Mouse (Mus musculus) embryonic facial prominence, embryonic 13.5 days (tissue): ENCODE data around the gene Ubxn7. TPM values are rescaled to one million over a fixed set of nuclear protein-coding genes. Genes with fewer than 3 reads are reported as not detected.

ENCODE experiments used
- ATAC-seq: fragments of 200-750 bp; cut with Nextera tagmentation; 2 replicates; pipeline ENCODE4 v1.8.0; 2017; ENCODE audit warnings: low read depth; ENCODE audit not compliant: insufficient number of reproducible peaks, insufficient read depth, low FRiP score, low TSS enrichment
- H3K27ac ChIP-seq: fragments of 300-500 bp; sonication (generic); 2 replicates; pipeline ENCODE4 v1.5.1; 2015; ENCODE audit warnings: moderate library complexity, mild to moderate bottlenecking, inconsistent platforms
- H3K27me3 ChIP-seq: fragments of 300-500 bp; sonication (generic); 2 replicates; pipeline ENCODE4 v1.6.1; 2015; ENCODE audit warnings: mild to moderate bottlenecking, inconsistent platforms
- H3K36me3 ChIP-seq: fragments of 300-500 bp; sonication (generic); 2 replicates; pipeline ENCODE4 v1.6.1; 2015; ENCODE audit warnings: mild to moderate bottlenecking, inconsistent platforms
- H3K4me1 ChIP-seq: fragments of 300-500 bp; sonication (generic); 2 replicates; pipeline ENCODE4 v1.6.1; 2015; ENCODE audit warnings: inconsistent platforms
- H3K4me2 ChIP-seq: fragments of 300-500 bp; sonication (generic); 2 replicates; pipeline ENCODE4 v1.6.1; 2015; ENCODE audit warnings: moderate library complexity, mild to moderate bottlenecking, inconsistent platforms
- H3K4me3 ChIP-seq: fragments of 300-500 bp; sonication (generic); 2 replicates; pipeline ENCODE4 v1.5.1; 2015; ENCODE audit warnings: mild to moderate bottlenecking, inconsistent platforms
- H3K9ac ChIP-seq: fragments of 300-500 bp; sonication (generic); 2 replicates; pipeline ENCODE4 v1.6.1; 2015; ENCODE audit warnings: mild to moderate bottlenecking, inconsistent platforms
- H3K9me3 ChIP-seq: fragments of 300-500 bp; sonication (generic); 2 replicates; pipeline ENCODE4 v1.6.1; 2016; ENCODE audit warnings: inconsistent platforms
- WGBS: fragments of 180-500 bp; shearing (Covaris S2); methylation state at CpG from one replicate; pipeline ENCODE4 v1.1.7; 2015; ENCODE audit warnings: mixed read lengths; 5-methylcytosine and 5-hydroxymethylcytosine counted together
- polyA plus RNA-seq: library from polyadenylated mRNA; unstranded; fragments of >200 nt; fragmentation: Nextera tagmentation; extraction: Ambion mirVana; gene quantifications from 2 replicates; pipeline ENCODE4 v1.2.1, GENCODE M21; 2015

The Ubxn7 gene
- polyA plus RNA-seq, 1 experiment from 2014 or later: 34.5 TPM

DNA sequence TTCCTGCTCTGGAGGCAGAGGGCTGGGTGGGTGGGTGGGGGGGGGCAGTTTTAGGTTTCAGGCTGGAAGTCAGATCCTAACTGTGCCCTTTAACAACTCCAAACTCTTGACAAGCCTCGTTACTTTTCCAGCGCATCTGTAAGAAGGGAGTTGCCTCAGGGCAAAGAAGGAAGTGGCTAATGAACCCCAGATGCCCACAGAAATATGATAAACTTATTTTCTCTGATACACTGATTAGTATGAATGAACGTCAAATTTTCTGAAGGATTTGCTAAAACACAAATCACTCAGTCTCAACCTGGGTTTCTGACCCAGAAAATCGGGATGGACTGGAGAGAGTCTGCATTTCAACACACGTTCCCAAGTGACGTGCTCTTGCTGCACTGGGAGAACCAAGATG is 74.6 kb downstream of the Ubxn7 start:
- no peak overlapping the region for H3K27ac ChIP-seq

DNA sequence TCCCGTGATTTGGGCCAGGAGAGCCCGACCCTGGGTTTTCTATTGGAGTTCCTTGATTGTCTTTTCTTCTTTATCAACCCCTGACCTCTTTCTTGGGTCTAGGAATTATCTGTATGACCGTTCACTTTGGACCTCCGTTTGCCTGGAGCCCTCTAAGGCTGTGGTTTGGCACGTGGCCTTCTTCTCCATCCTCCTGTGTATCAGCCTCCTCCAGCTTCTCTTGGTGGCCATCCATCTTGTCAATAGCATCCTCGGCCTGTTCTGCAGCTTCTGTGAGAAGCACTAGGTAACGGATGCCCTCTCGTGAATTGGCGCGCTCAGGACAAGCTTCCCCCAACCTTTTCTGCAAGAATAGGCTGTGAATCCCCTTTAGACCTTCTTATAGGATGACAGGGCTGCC is 75.7 kb downstream of the Ubxn7 start:
- H3K36me3 ChIP-seq: no peaks in the 10 kb centered on the region
- H3K27me3 ChIP-seq: no peaks in the 10 kb centered on the region
- H3K9me3 ChIP-seq: no peaks in the 10 kb centered on the region
- no peak overlapping the region for H3K4me3 ChIP-seq
- no peak for ATAC-seq
- H3K4me1 ChIP-seq: 0 out of 2 replicates have a peak, but pooled peaks cover 5% of the 10 kb centered on the region
- no peak overlapping the region for H3K9ac ChIP-seq
- 86% methylated on average over 10 of the region's 10 CpGs for WGBS
- H3K27ac ChIP-seq: no peak overlapping the region
- no peak overlapping the region for H3K4me2 ChIP-seq

More for the DNA sequence above, 74.6 kb downstream of the Ubxn7 start:
- Histone ChIP-seq H3K9me3 (no peaks in the 10 kb centered on the region), H3K4me1 (0 out of 2 replicates have a peak, but pooled peaks cover 5% of the 10 kb centered on the region), H3K4me2 (no peak overlapping the region), H3K9ac (no peak overlapping the region), H3K36me3 (no peaks in the 10 kb centered on the region), H3K4me3 (no peak overlapping the region), H3K27me3 (no peaks in the 10 kb centered on the region)
- WGBS: 16% methylated on average over 6 of the region's 6 CpGs
- ATAC-seq: no peak

DNA sequence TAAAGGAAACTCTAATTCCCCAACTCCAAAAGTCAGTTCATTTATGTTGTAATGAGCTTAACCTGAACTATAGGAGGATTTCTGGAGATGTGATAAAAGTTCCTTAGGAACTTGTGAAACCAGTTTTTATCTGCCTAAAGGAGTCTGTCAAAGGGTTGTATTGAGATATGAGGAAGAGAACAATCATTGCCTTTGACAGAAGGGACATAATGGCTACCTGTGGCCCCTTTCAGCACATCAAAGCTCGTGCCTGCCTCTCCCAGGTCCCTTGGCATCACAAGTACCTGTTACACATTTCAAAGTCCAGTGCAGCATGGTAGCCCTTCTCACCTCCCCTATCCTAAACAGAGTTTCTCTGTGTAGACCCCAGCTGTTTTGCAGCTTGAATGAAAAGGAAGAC is 85.4 kb downstream of the Ubxn7 start:
- H3K4me3 ChIP-seq: no peak overlapping the region
- no peak for ATAC-seq
- peaks cover 14% of the 10 kb centered on the region for H3K4me1 ChIP-seq
- no peaks in the 10 kb centered on the region for H3K36me3 ChIP-seq
- H3K9me3 ChIP-seq: no peaks in the 10 kb centered on the region
- no peak overlapping the region for H3K27ac ChIP-seq
- H3K9ac ChIP-seq: no peak overlapping the region
- 50% methylated on average over 1 of the region's 1 CpGs for WGBS
- no peak overlapping the region for H3K4me2 ChIP-seq
- H3K27me3 ChIP-seq: no peaks in the 10 kb centered on the region

DNA sequence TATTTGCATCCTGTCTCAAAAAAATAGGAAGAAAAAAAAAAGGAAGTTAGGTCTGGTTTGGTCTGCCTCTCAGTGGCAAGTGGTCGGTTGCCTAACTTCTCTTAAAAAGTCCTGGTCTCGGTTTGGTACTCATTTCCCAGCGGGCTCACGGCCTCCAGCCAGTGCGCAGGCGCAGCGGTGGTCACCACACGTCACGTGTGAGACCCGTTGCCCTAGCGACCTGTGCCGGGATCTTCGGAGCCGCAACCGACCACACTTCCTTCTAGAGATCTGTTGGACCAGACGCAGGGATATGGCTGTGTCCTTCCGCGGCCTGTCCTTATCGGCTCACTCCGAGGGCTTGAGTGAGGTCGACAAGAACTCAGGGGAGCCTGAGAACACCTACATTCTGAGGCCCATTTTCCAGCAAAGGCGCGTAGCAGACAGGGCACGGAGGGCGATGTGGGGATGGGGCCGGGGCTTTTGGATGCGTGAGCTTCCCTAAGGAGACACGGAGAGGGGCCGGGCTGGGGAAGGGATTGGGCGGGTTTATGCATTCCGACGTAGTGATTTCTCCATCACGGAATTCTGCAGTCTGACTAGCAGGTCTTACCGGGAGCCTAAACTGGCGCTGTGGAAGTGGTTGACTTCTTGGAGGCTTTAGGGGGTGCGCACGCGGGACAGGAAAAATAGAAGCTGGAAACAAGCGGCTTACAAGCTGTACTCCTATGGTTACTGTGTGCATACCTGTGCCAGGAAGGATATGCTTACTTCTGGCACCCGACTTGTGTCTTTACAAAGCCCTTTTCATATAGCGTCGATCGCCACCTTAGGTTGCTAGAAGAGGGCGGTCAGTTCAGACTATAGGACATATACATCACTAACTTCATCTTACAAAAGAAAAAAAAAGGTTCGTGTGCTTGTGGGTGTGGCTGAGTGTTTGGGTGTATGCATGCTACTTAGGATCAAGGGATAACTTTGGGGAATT is 87.7 kb downstream of the Ubxn7 start, which contains the start of gene Tctex1d2:
Tctex1d2 (plus strand) TSS at position 186 of the 967 bp plus-strand sequence.
- peak; percentile 91 for ATAC-seq
- H3K4me3 ChIP-seq: peak within 1 kb of the TSS; percentile 68
- peaks cover 14% of the 10 kb centered on the region for H3K4me1 ChIP-seq
- no peaks in the 10 kb centered on the region for H3K27me3 ChIP-seq
- no peaks in the 10 kb centered on the region for H3K36me3 ChIP-seq
- H3K4me2 ChIP-seq: peak within 1 kb of the TSS; percentile 72
- H3K9ac ChIP-seq: peak within 1 kb of the TSS; percentile 76
- peak within 1 kb of the TSS; percentile 96 for H3K27ac ChIP-seq
- WGBS: 1% methylated on average over 45 of the region's 45 CpGs
- no peaks in the 10 kb centered on the region for H3K9me3 ChIP-seq

DNA sequence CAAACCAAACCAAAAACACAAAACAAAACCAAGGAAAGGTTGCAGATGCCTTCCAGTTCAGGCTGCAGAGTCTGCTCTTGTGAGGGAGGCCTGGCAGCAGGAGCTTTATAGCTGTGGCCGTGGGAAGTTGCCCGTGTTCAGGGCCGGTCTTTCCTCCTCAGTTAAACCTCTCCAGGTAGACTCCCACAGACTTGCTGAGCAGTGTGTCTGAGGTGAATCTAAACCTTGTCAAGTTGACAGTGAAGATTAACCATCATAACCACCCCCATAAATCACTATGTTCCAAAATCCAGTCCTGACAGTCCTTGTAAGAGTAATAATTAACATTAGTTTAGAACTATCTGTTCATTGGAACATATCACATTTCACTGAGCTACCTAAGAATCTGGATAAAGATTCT is 95.4 kb downstream of the Ubxn7 start:
- Histone ChIP-seq H3K27ac (no peak overlapping the region), H3K4me3 (no peak overlapping the region), H3K9ac (no peak overlapping the region), H3K4me1 (peaks cover 15% of the 10 kb centered on the region), H3K4me2 (no peak overlapping the region), H3K9me3 (no peaks in the 10 kb centered on the region), H3K36me3 (no peaks in the 10 kb centered on the region), H3K27me3 (no peaks in the 10 kb centered on the region)
- WGBS: 82% methylated on average over 3 of the region's 3 CpGs
- no peak for ATAC-seq

DNA sequence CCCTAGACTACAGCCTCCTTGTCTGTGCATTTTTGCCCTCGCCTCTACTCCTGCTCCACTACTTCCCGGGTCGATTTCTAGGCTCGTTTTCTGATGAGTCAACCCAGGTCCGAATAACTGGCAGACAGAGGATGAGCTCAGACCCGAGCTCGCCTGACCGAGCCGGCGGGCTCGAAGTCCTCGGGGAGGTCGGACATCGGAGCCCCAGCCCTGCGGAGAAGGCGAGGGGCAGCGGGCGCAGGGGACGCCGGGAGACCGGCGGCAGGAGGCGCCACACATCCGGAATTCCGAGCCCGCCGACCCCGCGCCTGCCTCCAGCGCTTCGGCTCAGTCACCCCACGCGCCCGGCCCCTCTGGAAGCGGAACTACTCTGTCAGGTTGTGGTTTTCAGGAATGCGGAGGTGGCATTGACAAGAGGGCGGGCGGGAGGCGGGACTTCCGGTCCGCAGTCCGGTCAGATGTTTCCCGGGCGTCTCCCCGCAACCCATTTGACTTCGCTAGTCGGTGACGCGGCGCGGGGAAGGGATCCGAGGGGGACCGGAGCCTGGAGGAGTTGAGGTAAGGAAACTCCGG is 98.5 kb downstream of the Ubxn7 start, which contains the start of gene Pcyt1a:
Pcyt1a (plus strand) TSS at position 448 of the 573 bp plus-strand sequence.
- peaks cover 17% of the 10 kb centered on the region for H3K4me1 ChIP-seq
- peak within 1 kb of the TSS; percentile 84 for H3K9ac ChIP-seq
- ATAC-seq: peak; percentile 98
- WGBS: under 1% methylated on average over 54 of the region's 54 CpGs
- H3K4me2 ChIP-seq: peak within 1 kb of the TSS; percentile 87
- H3K27me3 ChIP-seq: no peaks in the 10 kb centered on the region
- no peaks in the 10 kb centered on the region for H3K36me3 ChIP-seq
- H3K9me3 ChIP-seq: no peaks in the 10 kb centered on the region
- H3K4me3 ChIP-seq: peak within 1 kb of the TSS; percentile 79
- H3K27ac ChIP-seq: peak within 1 kb of the TSS; percentile 85

DNA sequence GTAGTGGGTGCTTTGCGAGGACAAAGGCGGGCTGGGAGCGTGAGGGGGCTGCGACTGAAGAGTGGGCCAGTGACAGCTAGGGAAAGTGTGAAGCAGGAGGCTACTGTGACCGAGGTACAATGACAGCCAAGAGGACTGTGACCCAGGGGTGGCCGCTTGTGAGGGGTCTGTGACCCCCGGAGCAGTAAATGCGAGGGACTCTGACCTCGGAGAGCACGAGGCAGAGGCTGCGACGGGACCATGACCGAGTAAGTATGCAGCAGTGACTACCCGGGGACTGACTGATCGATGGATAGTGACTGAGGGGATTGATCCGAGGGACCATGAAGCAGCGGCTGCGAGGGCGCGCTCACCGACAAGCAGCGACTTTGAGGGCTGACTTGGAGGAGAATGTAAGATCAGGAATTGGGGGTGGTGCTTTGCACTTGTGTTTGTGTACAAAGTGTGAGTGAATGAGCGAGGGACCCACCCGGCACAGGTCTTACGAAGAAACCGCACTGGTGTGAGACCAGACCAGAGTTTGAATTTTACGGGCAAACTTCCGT is 99.1 kb downstream of the Ubxn7 start:
- H3K9ac ChIP-seq: peak overlapping the region; percentile 84
- H3K9me3 ChIP-seq: no peaks in the 10 kb centered on the region
- WGBS: 2% methylated on average over 27 of the region's 28 CpGs
- H3K4me1 ChIP-seq: peaks cover 17% of the 10 kb centered on the region
- peak overlapping the region; percentile 87 for H3K4me2 ChIP-seq
- no peaks in the 10 kb centered on the region for H3K27me3 ChIP-seq
- peak overlapping the region; percentile 79 for H3K4me3 ChIP-seq
- H3K36me3 ChIP-seq: no peaks in the 10 kb centered on the region
- ATAC-seq: peak; percentile 65
- peak overlapping the region; percentile 85; the same call in 1 of the 2 replicates for H3K27ac ChIP-seq

DNA sequence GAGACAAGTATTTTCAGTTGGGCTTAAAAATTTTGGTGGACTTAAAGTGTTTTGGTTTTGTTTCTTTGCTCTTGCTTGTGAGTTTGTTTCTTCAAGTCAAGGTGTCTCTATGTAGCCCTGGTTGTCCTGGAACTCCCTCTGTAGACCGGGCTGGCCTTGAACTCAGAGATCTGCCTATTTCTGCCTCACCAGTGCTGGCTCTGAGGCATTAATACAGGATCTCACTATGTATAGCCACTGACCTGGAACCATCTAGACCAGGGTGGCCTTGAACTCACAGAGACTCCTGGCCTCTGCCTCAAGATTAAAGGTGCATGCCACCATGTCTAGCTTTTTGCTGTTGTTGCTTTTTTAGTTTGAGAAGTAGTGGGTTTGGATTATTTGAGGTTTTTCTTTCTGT is 99.9 kb downstream of the Ubxn7 start:
- Histone ChIP-seq H3K4me1 (peaks cover 17% of the 10 kb centered on the region), H3K4me2 (peak overlapping the region; percentile 87), H3K27ac (no peak overlapping the region), H3K36me3 (no peaks in the 10 kb centered on the region), H3K4me3 (peak overlapping the region; percentile 79), H3K27me3 (no peaks in the 10 kb centered on the region), H3K9me3 (no peaks in the 10 kb centered on the region), H3K9ac (no peak overlapping the region)
- no peak for ATAC-seq
- 86% methylated on average over 1 of the region's 1 CpGs for WGBS

DNA sequence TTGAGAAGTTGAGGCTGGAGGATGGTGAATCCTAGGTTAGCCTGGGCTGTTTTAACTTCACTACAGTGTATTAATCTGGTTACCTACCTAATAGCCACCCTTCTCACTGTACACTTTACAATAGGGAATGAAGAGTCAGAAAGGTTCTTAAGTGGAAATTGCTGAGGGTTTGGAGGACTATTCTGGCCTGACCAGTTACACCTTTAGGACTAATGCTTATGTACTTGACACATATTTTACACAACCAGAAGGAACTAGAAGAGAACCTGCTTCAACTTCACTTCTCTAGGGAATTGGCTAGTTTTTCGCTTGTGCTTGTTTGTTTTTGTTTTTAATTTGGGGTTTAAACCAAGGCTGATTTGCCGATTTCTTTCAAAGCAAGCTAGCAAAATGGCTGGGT is 101.1 kb downstream of the Ubxn7 start:
- H3K9me3 ChIP-seq: no peaks in the 10 kb centered on the region
- WGBS: 65% methylated on average over 2 of the region's 2 CpGs
- H3K4me1 ChIP-seq: peaks cover 19% of the 10 kb centered on the region
- no peaks in the 10 kb centered on the region for H3K36me3 ChIP-seq
- no peaks in the 10 kb centered on the region for H3K27me3 ChIP-seq
- no peak overlapping the region for H3K4me2 ChIP-seq
- 0 out of 2 replicates have a peak overlapping the region, but pooled peaks have one; percentile 40 for H3K9ac ChIP-seq
- no peak overlapping the region for H3K4me3 ChIP-seq
- ATAC-seq: no peak
- no peak overlapping the region for H3K27ac ChIP-seq

DNA sequence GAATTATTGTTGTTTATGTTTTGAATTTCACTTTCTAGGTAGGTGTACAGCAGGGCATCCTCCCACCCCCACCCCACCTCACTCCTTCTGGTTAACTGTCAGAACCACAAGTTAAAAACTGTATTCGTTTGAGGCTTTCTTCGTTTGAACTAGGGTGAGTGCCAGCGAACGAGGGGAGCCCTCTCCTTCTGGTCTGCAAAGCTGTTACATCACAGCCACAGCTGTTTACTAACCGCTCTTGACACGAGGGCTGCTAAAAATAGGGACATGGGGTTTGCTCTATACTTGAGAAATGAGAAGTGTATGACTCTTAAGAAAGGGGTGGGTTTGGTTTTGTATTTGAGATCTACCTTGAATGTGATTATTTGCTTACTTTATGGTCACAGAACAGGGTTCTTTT is 102.0 kb downstream of the Ubxn7 start:
- Histone ChIP-seq H3K27ac (no peak overlapping the region), H3K9ac (no peak overlapping the region), H3K4me3 (no peak overlapping the region), H3K27me3 (no peaks in the 10 kb centered on the region), H3K4me1 (peaks cover 21% of the 10 kb centered on the region), H3K36me3 (no peaks in the 10 kb centered on the region), H3K4me2 (no peak overlapping the region), H3K9me3 (no peaks in the 10 kb centered on the region)
- no peak for ATAC-seq
- WGBS: 58% methylated on average over 6 of the region's 6 CpGs

DNA sequence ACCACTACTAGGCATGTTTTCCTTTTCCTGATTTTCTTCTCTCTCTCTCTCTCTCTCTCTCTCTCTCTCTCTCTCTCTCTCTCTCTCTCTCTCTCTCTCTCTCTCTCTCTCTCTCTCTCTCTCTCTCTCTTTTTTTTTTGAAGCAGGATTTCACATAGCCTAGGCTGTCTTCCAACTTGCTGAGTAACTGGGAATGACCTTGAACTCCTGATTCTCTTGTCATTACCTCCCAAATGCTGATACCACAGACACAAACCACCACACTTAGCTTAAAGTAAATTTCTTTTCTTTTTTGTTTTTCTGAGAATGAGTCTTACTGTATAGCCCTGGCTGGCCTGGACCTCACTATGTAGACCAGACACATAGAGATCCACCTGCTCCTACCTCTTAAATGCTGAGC is 102.6 kb downstream of the Ubxn7 start:
- Histone ChIP-seq H3K4me3 (no peak overlapping the region), H3K27ac (no peak overlapping the region), H3K9ac (no peak overlapping the region), H3K27me3 (no peaks in the 10 kb centered on the region), H3K4me1 (peaks cover 20% of the 10 kb centered on the region), H3K4me2 (no peak overlapping the region), H3K36me3 (no peaks in the 10 kb centered on the region), H3K9me3 (no peaks in the 10 kb centered on the region)
- no peak for ATAC-seq
